Mouse (Mus musculus) embryonic stem cell, embryonic (primary cell): ENCODE measurements around the gene Tns3.

Experiments used
- CTCF ChIA-PET, 4 experiments: fragments of 300-600 bp in 2 of 4; fragments of 350-600 bp in 2 of 4; sonication (Branson Sonifier 250); formaldehyde crosslinking; loops; one replicate each; lab custom pipeline; 2022; ENCODE audit warnings: inconsistent platforms in 2 of 4; lab: Charles Lee
- POLR2A ChIA-PET, 4 experiments: fragments of 300-600 bp in 2 of 4; fragments of 350-600 bp in 2 of 4; sonication (Branson Sonifier 250); formaldehyde crosslinking; loops; one replicate each; lab custom pipeline; 2022; ENCODE audit warnings: antibody characterized with exemption in 4 of 4, inconsistent platforms in 1 of 4; lab: Charles Lee

The Tns3 gene

GRCm38 (mm10) chr11:8557006-8557405, 107.3 kb downstream of the Tns3 start:
- ChIA-PET CTCF (interaction anchor here in 1 of 4 experiments (2.2 kb wide), 1 partner anchor 11 kb away, joined by 6 read pairs; no protein-coding TSS in a partner anchor), POLR2A (interaction anchor here in 3 of 4 experiments (0.6 to 3.2 kb wide), 14 partner anchors 9 to 144 kb away, joined by 3 to 12 read pairs (median 5); no protein-coding TSS in a partner anchor)

- ChIA-PET CTCF (interaction anchor here in 3 of 4 experiments (0.6 to 1.2 kb wide), 7 partner anchors 14 to 127 kb away, joined by 3 to 8 read pairs (median 4); no protein-coding TSS in a partner anchor), POLR2A (interaction anchor here in 2 of 4 experiments (0.6 to 7.0 kb wide), 11 partner anchors 9 to 115 kb away, joined by 3 to 60 read pairs (median 5); no protein-coding TSS in a partner anchor)
These were observed 112.6 kb downstream of the Tns3 start for GRCm38 (mm10) chr11:8551710-8552109.

- ChIA-PET CTCF (interaction anchor here in 3 of 4 experiments (0.9 to 2.4 kb wide), 8 partner anchors 12 to 312 kb away, joined by 3 to 8 read pairs (median 3); no protein-coding TSS in a partner anchor), POLR2A (interaction anchor here in 3 of 4 experiments (0.5 to 7.0 kb wide), 10 partner anchors 9 to 112 kb away, joined by 3 to 60 read pairs (median 4); no protein-coding TSS in a partner anchor)
These were observed 116.7 kb downstream of the Tns3 start for GRCm38 (mm10) chr11:8547661-8548060.

- POLR2A ChIA-PET, result interaction anchor here in 3 of 4 experiments (0.6 to 3.0 kb wide), 17 partner anchors 8 to 96 kb away, joined by 3 to 11 read pairs (median 3); no protein-coding TSS in a partner anchor
These were observed 118.5 kb downstream of the Tns3 start for GRCm38 (mm10) chr11:8545798-8546197.

GRCm38 (mm10) chr11:8544355-8544754, 120.0 kb downstream of the Tns3 start:
- ChIA-PET POLR2A (interaction anchor here in 3 of 4 experiments (0.8 to 3.0 kb wide), 13 partner anchors 9 to 131 kb away, joined by 3 to 11 read pairs (median 4); no protein-coding TSS in a partner anchor), CTCF (interaction anchor here (0.6 to 2.5 kb wide), 13 partner anchors 8 to 316 kb away, joined by 3 to 13 read pairs (median 4); no protein-coding TSS in a partner anchor)

More at GRCm38 (mm10) chr11:8545798-8546197, 118.5 kb downstream of the Tns3 start:
- CTCF ChIA-PET, result interaction anchor here (0.6 to 2.5 kb wide), 18 partner anchors 8 to 335 kb away, joined by 3 to 13 read pairs (median 3); no protein-coding TSS in a partner anchor

GRCm38 (mm10) chr11:8541222-8541815, 123.0 kb downstream of the Tns3 start:
- ChIA-PET CTCF (interaction anchor here in 2 of 4 experiments (0.6 to 1.4 kb wide), 4 partner anchors 17 to 176 kb away, joined by 3 to 9 read pairs (median 5); no protein-coding TSS in a partner anchor), POLR2A (interaction anchor here in 2 of 4 experiments (1.0 to 2.1 kb wide), 9 partner anchors 9 to 213 kb away, joined by 3 to 10 read pairs (median 4); no protein-coding TSS in a partner anchor)

- ChIA-PET POLR2A (interaction anchor here in 1 of 4 experiments (1.2 kb wide), 2 partner anchors 31 to 235 kb away, joined by 3 read pairs; no protein-coding TSS in a partner anchor), CTCF (interaction anchor here in 3 of 4 experiments (0.5 to 1.0 kb wide), 3 partner anchors 15 to 596 kb away, joined by 3 to 4 read pairs (median 4); no protein-coding TSS in a partner anchor)
These were observed 124.6 kb downstream of the Tns3 start for GRCm38 (mm10) chr11:8539593-8540265.

GRCm38 (mm10) chr11:8537013-8537614, 127.2 kb downstream of the Tns3 start:
- CTCF ChIA-PET, result interaction anchor here (0.6 to 6.4 kb wide), 7 partner anchors 9 to 322 kb away, joined by 3 to 63 read pairs (median 3); no protein-coding TSS in a partner anchor
- POLR2A ChIA-PET, result interaction anchor here in 2 of 4 experiments (0.8 to 2.4 kb wide), 8 partner anchors 8 to 321 kb away, joined by 3 to 9 read pairs (median 4); no protein-coding TSS in a partner anchor

GRCm38 (mm10) chr11:8534893-8535292, 129.4 kb downstream of the Tns3 start:
- CTCF ChIA-PET, result interaction anchor here (0.5 to 6.4 kb wide), 30 partner anchors 9 to 861 kb away, joined by 3 to 63 read pairs (median 4); no protein-coding TSS in a partner anchor
- POLR2A ChIA-PET, result interaction anchor here in 3 of 4 experiments (0.6 to 5.6 kb wide), 13 partner anchors 10 to 213 kb away, joined by 3 to 31 read pairs (median 3); no protein-coding TSS in a partner anchor

- POLR2A ChIA-PET, result interaction anchor here (0.7 to 5.6 kb wide), 12 partner anchors 9 to 125 kb away, joined by 3 to 31 read pairs (median 3); no protein-coding TSS in a partner anchor
- CTCF ChIA-PET, result interaction anchor here (0.5 to 6.4 kb wide), 12 partner anchors 8 to 1318 kb away, joined by 3 to 63 read pairs (median 3); no protein-coding TSS in a partner anchor
These were observed 131.6 kb downstream of the Tns3 start for GRCm38 (mm10) chr11:8532771-8533170.

GRCm38 (mm10) chr11:8532112-8532747, 132.1 kb downstream of the Tns3 start:
- CTCF ChIA-PET, result interaction anchor here (0.5 to 6.4 kb wide), 9 partner anchors 8 to 1318 kb away, joined by 3 to 63 read pairs (median 3); no protein-coding TSS in a partner anchor
- POLR2A ChIA-PET, result interaction anchor here (0.7 to 5.6 kb wide), 16 partner anchors 9 to 130 kb away, joined by 3 to 31 read pairs (median 3); no protein-coding TSS in a partner anchor

GRCm38 (mm10) chr11:8530506-8530905, 133.8 kb downstream of the Tns3 start:
- CTCF ChIA-PET, result no interaction called here
- POLR2A ChIA-PET, result interaction anchor here in 2 of 4 experiments (0.6 to 5.6 kb wide), 9 partner anchors 7 to 587 kb away, joined by 3 to 31 read pairs (median 3); partner anchors contain the start of gene Upp1 (in 1 of the 2)

- CTCF ChIA-PET, result interaction anchor here in 1 of 4 experiments (0.6 to 0.7 kb wide), 2 partner anchors 12 to 18 kb away, joined by 3 read pairs; no protein-coding TSS in a partner anchor
- POLR2A ChIA-PET, result interaction anchor here in 2 of 4 experiments (0.6 to 1.8 kb wide), 8 partner anchors 11 to 253 kb away, joined by 3 to 9 read pairs (median 3); no protein-coding TSS in a partner anchor
These were observed 134.3 kb downstream of the Tns3 start for GRCm38 (mm10) chr11:8530036-8530435.

GRCm38 (mm10) chr11:8525463-8526145, 138.7 kb downstream of the Tns3 start:
- ChIA-PET CTCF (interaction anchor here in 3 of 4 experiments (1.0 to 4.6 kb wide), 8 partner anchors 8 to 101 kb away, joined by 3 to 63 read pairs (median 13); no protein-coding TSS in a partner anchor), POLR2A (interaction anchor here in 2 of 4 experiments (0.6 to 3.6 kb wide), 11 partner anchors 7 to 596 kb away, joined by 3 to 31 read pairs (median 4); no protein-coding TSS in a partner anchor)

- ChIA-PET CTCF (interaction anchor here (0.6 to 4.6 kb wide), 99 partner anchors 8 to 1432 kb away, joined by 3 to 63 read pairs (median 4); no protein-coding TSS in a partner anchor), POLR2A (interaction anchor here (0.6 to 3.6 kb wide), 39 partner anchors 9 to 1898 kb away, joined by 3 to 31 read pairs (median 4); partner anchors contain the start of gene Tbrg4 (in 1 of the 4))
These were observed 140.8 kb downstream of the Tns3 start for GRCm38 (mm10) chr11:8523344-8524126.
